In genomic region chr17:35923281-35923680, GRCm38 (mm10) we compare ENCODE assay signal across 15 mouse cellular contexts.
"Had no signal": no experiment of that assay in that cellular context is flagged by ENCODE, and none has a peak within 500 bp of the region (broad histone marks: within the 10 kb centered on the region; RNA-seq: fewer than 3 reads in every experiment).

No protein-coding gene starts in this region.

- H3K9me3 ChIP-seq: limb, embryonic 10.5 days; lung, embryonic 15.5 days; megakaryocyte, embryonic 14.5 days; midbrain, embryonic 15.5 days; neural tube, embryonic 13.5 days had no signal

- DNase-seq: kidney, postnatal 14 days; liver, postnatal 0 days; lung, postnatal 14 days; retina, postnatal 1 day; right cerebral cortex, postnatal 4 days; spleen, adult 18-20 months; thymus, postnatal 36 days had no signal

- H3K27me3 ChIP-seq: lung, embryonic 15.5 days; megakaryocyte, embryonic 14.5 days; midbrain, embryonic 15.5 days; neural tube, embryonic 13.5 days had no signal

- H3K9ac ChIP-seq: liver, postnatal 0 days; lung, embryonic 15.5 days; midbrain, embryonic 15.5 days; neural tube, embryonic 13.5 days had no signal

- ATAC-seq: intestine, embryonic 16.5 days; liver, postnatal 0 days; midbrain, embryonic 15.5 days had no signal

- H3K27ac ChIP-seq: limb, embryonic 10.5 days; lung, embryonic 15.5 days; macrophage; midbrain, embryonic 15.5 days had no signal

- H3K4me3 ChIP-seq: limb, embryonic 10.5 days; lung, embryonic 15.5 days; megakaryocyte, embryonic 14.5 days; midbrain, embryonic 15.5 days; neural tube, embryonic 13.5 days had no signal

- H3K4me2 ChIP-seq: lung, embryonic 15.5 days; midbrain, embryonic 11.5 days; midbrain, embryonic 15.5 days; neural tube, embryonic 13.5 days had no signal
